Mouse (Mus musculus) inflammation-experienced regulatory T-cells, adult 6 months (primary cell): ENCODE measurements at regions not wholly inside any gene's neighbourhood (a gene's known extent, or its start where the extent isn't known, plus 50 kb on each side); places are given as distances from the start of the nearest gene placed in this dataset.
A peak's percentile ranks its signal among the peaks of the same experiment; 100 is the strongest.

Experiments
- ATAC-seq: one replicate; pipeline ENCODE4 v1.8.0; 2017

GRCm38 (mm10) chr13:107944831-107945230, 99.4 kb upstream of the Smim15 start:
- ATAC-seq = no peak

- no peak for ATAC-seq
These were observed 101.3 kb upstream of the Smim15 start for GRCm38 (mm10) chr13:107942979-107943378.

- ATAC-seq = no peak
These were observed 101.8 kb upstream of the Smim15 start for GRCm38 (mm10) chr13:107942297-107942962.

GRCm38 (mm10) chr13:107939916-107940646, 104.2 kb upstream of the Smim15 start:
- no peak for ATAC-seq

- no peak for ATAC-seq
These were observed 108.6 kb upstream of the Smim15 start for GRCm38 (mm10) chr13:107935611-107936010.

- no peak for ATAC-seq
These were observed 109.6 kb upstream of the Smim15 start for GRCm38 (mm10) chr13:107934691-107935090.

- no peak for ATAC-seq
These were observed 110.4 kb upstream of the Smim15 start for GRCm38 (mm10) chr13:107933598-107934571.

- no peak for ATAC-seq
These were observed 111.7 kb upstream of the Smim15 start for GRCm38 (mm10) chr13:107932423-107933032.

GRCm38 (mm10) chr13:107931216-107931615, 113.0 kb upstream of the Smim15 start:
- no peak for ATAC-seq

GRCm38 (mm10) chr13:107927499-107928215, 116.6 kb upstream of the Smim15 start:
- ATAC-seq = peak; percentile 76

GRCm38 (mm10) chr13:107925470-107925869, 118.8 kb upstream of the Smim15 start:
- ATAC-seq = no peak

GRCm38 (mm10) chr13:107923129-107924114, 120.8 kb upstream of the Smim15 start:
- ATAC-seq = no peak

- ATAC-seq = no peak
These were observed 124.8 kb upstream of the Smim15 start for GRCm38 (mm10) chr13:107919403-107919802.

- ATAC-seq = no peak
These were observed 125.8 kb upstream of the Smim15 start for GRCm38 (mm10) chr13:107918478-107918877.

GRCm38 (mm10) chr13:107918065-107918464, 126.2 kb upstream of the Smim15 start:
- ATAC-seq = peak; percentile 92

GRCm38 (mm10) chr13:107917564-107917963, 126.7 kb upstream of the Smim15 start:
- ATAC-seq = no peak

- ATAC-seq = no peak
These were observed 134.1 kb upstream of the Smim15 start for GRCm38 (mm10) chr13:107910125-107910524.

GRCm38 (mm10) chr13:107909343-107910067, 134.7 kb upstream of the Smim15 start:
- ATAC-seq = no peak

- ATAC-seq = no peak
These were observed 136.3 kb upstream of the Smim15 start for GRCm38 (mm10) chr13:107907966-107908365.

GRCm38 (mm10) chr13:107904851-107905250, 139.4 kb upstream of the Smim15 start:
- no peak for ATAC-seq
